Mouse (Mus musculus): ENCODE measurements around the gene Smyd3. TPM values are rescaled to one million over a fixed set of nuclear protein-coding genes. Genes with fewer than 3 reads are reported as not detected.
A peak's percentile ranks its signal among the peaks of the same experiment; 100 is the strongest.

Smyd3 gene
- polyA plus RNA-seq, 1 experiment from 2014 or later, result 13.7 TPM

DNA sequence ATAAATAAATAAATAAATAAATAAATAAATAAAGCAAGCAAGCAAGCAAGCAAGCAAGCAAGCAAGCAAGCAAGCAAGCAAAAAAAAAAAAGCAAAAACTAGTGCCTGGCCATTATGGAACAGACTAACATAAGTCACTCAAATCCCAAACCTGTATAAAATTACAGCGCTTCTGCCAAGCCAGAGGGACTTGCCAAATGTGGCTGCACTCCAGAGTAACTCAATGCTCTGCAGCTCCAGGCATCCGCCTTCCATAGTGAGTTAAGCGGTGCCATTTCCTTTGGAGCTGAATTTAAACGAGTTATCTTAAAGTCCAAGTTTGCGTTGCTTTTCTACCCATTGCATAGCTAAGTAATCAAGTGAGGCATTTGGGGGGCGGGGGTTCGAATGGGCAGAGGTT lies 410.6 kb downstream of the Smyd3 start:
- no peak overlapping the region for H3K4me3 ChIP-seq
- peak; percentile 52; the same call in 1 of the 2 replicates for ATAC-seq
- no peaks in the 10 kb centered on the region for H3K9me3 ChIP-seq (replicated peaks)
- 39% methylated on average over 7 of the region's 7 CpGs for WGBS
- H3K9ac ChIP-seq, result no peak overlapping the region
- H3K27me3 ChIP-seq, result peaks cover 86% of the 10 kb centered on the region
- no peak overlapping the region for H3K27ac ChIP-seq
- H3K4me1 ChIP-seq, result peaks cover 34% of the 10 kb centered on the region
- H3K36me3 ChIP-seq (ENCODE audit: poor library complexity, severe bottlenecking), result no peaks in the 10 kb centered on the region
- no peak overlapping the region for H3K4me2 ChIP-seq

DNA sequence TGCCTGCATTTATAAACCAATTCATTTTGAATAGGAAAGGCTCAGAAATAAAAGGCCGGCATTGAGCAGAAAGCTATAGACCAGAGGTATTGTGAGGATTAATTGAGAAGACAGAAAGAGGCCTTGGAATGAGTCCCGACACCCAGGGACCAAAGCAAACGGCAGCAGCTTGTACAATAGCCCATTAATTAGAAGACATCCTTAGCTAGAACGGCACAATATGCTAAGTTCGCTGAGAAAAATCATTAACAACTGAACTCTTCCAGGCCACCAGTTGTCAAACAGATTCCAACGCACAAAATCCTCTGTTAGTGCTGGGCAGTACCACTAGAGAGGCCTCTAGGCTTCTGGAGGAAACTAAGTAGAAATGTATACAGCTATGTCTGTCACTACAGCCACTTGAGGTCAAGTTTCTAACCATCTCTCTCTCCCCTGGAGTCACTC lies 411.1 kb downstream of the Smyd3 start:
- Histone ChIP-seq H3K27me3 (peaks cover 85% of the 10 kb centered on the region), H3K9me3 (replicated peaks) (no peaks in the 10 kb centered on the region), H3K9ac (no peak overlapping the region), H3K36me3 (ENCODE audit: poor library complexity, severe bottlenecking) (no peaks in the 10 kb centered on the region), H3K4me3 (0 out of 2 replicates have a peak overlapping the region, but pooled peaks have one; percentile 0), H3K4me2 (peak overlapping the region; percentile 47), H3K27ac (no peak overlapping the region), H3K4me1 (peaks cover 34% of the 10 kb centered on the region)
- WGBS, result 4% methylated on average over 6 of the region's 6 CpGs
- peak; percentile 81 for ATAC-seq

DNA sequence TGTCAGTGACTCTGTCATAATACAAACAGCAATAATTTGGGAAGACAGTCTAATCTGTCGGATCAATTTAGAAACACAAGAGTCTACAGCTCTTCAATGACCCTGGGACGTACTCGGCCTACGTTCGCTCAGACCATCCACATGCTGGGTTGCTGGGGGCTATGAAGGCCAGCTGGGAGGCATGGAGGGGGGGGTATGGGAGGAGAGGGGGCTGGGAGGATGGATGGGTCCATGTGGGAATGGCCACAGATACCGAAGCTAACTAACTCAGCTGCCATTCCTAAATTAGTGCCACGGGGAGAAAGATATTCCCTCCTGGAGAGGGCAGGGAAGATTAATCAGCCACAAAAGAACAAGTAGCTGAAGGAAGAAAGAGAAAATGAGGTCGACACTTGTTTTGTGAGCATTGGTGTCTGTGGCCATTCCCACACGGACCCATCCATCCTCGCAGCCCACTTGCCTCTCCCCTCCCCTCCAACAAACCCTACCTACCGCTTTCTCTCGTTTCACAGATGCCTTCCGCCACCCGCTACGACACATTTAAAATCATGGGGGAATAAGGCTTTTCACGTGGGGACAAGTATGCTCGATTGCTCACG lies 411.6 kb downstream of the Smyd3 start:
- Histone ChIP-seq H3K36me3 (ENCODE audit: poor library complexity, severe bottlenecking) (no peaks in the 10 kb centered on the region), H3K9me3 (replicated peaks) (no peaks in the 10 kb centered on the region), H3K27me3 (peaks cover 85% of the 10 kb centered on the region), H3K27ac (no peak overlapping the region), H3K4me3 (0 out of 2 replicates have a peak overlapping the region, but pooled peaks have one; percentile 0), H3K9ac (no peak overlapping the region), H3K4me1 (peaks cover 34% of the 10 kb centered on the region), H3K4me2 (peak overlapping the region; percentile 47)
- peak; percentile 68 for ATAC-seq
- 8% methylated on average over 18 of the region's 18 CpGs for WGBS

DNA sequence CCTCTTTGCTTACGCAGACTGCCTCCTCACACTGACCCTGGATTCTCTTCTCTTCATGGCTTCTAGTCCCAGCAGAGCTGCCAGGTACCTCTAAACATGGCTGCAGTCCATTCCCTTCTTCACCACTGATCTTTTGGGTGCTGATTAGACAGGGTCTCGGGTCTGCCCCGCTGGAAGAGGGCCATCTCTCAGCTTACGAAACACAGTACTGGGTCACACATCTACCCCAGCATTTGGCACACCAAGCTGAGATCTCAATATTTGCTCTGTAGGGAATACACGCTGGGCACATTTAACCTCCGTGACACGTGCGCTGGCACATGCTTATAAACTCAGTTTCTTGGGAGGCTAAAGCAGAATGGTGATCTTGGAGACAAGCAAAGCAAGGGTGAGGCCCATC lies 413.4 kb downstream of the Smyd3 start:
- ATAC-seq, result no peak
- no peak overlapping the region for H3K4me3 ChIP-seq
- no peak overlapping the region for H3K9ac ChIP-seq
- no peak overlapping the region for H3K27ac ChIP-seq
- WGBS, result 93% methylated on average over 8 of the region's 8 CpGs
- H3K4me1 ChIP-seq, result peaks cover 34% of the 10 kb centered on the region
- H3K27me3 ChIP-seq, result peaks cover 82% of the 10 kb centered on the region
- H3K36me3 ChIP-seq (ENCODE audit: poor library complexity, severe bottlenecking), result no peaks in the 10 kb centered on the region
- no peaks in the 10 kb centered on the region for H3K9me3 ChIP-seq (replicated peaks)
- no peak overlapping the region for H3K4me2 ChIP-seq

DNA sequence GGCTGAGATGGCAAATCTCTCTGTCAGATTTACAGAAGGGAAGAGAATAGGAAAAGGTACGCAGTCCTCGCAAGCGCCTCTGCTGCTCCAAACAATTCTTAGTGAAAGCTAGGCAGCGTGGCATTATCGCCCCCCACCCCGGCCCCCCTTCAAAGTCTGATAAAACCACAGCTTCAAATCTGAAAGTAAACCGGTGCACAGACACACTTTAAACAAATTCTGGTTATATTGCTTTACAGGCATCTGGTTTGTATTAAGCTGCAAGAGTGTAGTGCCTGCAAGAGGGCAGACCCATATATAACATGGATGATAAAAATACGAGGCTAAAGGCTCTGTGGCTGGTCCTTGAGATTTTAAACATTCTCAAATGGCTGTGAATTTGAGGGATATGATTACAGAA lies 420.8 kb downstream of the Smyd3 start:
- no peak for ATAC-seq
- Histone ChIP-seq H3K27me3 (peaks cover 64% of the 10 kb centered on the region), H3K4me1 (no peaks in the 10 kb centered on the region), H3K9ac (no peak overlapping the region), H3K4me2 (no peak overlapping the region), H3K4me3 (no peak overlapping the region), H3K36me3 (ENCODE audit: poor library complexity, severe bottlenecking) (no peaks in the 10 kb centered on the region), H3K27ac (no peak overlapping the region), H3K9me3 (replicated peaks) (no peaks in the 10 kb centered on the region)
- 86% methylated on average over 8 of the region's 8 CpGs for WGBS

DNA sequence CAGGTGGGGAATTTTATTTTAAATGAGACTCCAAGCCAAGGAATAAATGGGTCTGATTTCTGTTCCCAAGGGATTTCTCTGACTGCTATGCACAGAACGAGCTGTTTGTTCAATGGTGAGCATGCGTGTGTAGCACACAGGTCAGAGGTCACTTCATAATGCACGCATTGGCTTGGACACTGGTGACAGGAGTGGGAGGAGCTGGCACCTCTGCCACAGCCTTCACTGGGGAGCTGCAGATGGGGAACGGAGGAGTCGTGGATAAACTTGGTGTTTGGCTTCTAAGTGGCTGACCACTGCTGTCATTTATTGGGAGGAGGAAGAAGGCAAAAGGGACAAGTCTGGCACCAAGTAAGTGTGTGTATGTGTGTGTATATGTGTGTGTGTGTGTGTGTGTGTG lies 421.5 kb downstream of the Smyd3 start:
- H3K27me3 ChIP-seq, result peaks cover 59% of the 10 kb centered on the region
- peaks cover under 1% of the 10 kb centered on the region for H3K4me1 ChIP-seq
- no peak for ATAC-seq
- H3K27ac ChIP-seq, result no peak overlapping the region
- H3K4me3 ChIP-seq, result no peak overlapping the region
- H3K36me3 ChIP-seq (ENCODE audit: poor library complexity, severe bottlenecking), result no peaks in the 10 kb centered on the region
- H3K4me2 ChIP-seq, result no peak overlapping the region
- 58% methylated on average over 5 of the region's 5 CpGs for WGBS
- no peaks in the 10 kb centered on the region for H3K9me3 ChIP-seq (replicated peaks)
- H3K9ac ChIP-seq, result no peak overlapping the region

DNA sequence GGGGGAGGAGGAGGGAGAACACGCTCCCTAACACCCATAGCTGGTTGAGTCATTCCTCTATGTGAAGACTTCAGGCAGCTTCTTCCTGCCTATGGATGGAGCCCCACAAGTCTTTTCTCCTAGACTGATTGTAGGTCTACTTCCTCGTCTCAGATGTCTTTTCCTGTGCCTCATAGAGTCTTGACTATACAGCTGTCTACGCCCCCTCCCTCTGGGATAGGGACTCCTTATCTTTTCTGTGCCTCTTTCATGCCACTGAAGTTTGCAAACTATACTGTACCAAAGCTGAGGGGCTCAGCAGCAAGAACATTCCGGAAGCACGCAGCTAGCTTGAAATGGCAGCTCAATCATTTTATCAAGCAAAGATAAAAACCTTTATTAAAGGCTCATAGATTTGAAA lies 428.7 kb downstream of the Smyd3 start:
- WGBS, result 89% methylated on average over 5 of the region's 5 CpGs
- H3K9ac ChIP-seq, result no peak overlapping the region

DNA sequence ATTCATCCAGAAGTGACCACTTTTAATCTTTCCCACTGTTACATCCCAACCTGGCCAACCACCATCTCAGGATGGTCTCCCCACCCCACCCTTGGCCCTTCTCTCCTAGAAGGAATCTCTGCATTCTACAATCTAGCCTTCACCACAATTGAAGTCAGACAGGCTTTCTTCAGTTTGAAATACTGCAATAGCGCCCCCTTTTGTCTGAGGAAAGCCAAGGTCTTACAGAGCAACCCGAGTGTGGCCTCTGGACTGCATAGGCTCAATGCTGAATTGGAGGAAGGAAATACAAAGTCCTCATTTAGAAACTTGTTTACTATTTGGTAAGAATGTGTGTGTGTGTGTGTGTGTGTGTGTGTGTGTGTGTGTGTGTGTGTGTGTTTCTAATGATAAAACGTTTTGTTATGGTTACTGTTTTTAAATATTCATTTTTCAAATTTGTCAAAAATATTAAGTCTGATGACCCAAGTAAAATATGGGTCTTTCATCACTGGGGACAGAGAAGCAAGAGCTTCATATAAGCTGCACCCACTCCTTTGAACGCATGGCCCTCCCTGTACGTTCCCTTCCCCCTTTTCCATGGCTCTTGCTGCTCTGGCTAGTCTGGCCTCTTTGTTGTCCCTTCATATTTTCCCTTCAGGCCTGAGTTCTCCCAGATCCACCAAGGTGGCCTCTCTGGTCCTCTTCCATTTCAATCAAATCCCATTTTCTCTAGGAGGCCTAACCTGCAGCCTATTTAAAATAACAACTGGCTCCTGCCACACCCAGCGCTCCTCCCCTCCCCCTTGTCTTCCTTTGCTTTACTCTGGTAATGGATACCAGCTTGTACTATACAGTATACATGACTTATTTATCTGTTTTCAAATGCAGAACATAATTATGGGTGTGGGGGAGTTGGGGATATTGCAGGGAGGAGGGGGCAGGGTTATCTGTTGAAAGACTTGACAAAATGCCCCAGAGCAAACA lies 430.5 kb downstream of the Smyd3 start:
- no peaks in the 10 kb centered on the region for H3K9me3 ChIP-seq (replicated peaks)
- no peak for ATAC-seq
- H3K4me3 ChIP-seq, result no peak overlapping the region
- H3K4me1 ChIP-seq, result peaks cover 5% of the 10 kb centered on the region
- WGBS, result 67% methylated on average over 6 of the region's 6 CpGs
- no peak overlapping the region for H3K9ac ChIP-seq
- no peak overlapping the region for H3K27ac ChIP-seq
- no peak overlapping the region for H3K4me2 ChIP-seq
- peaks cover 2% of the 10 kb centered on the region; the same call in 1 of the 2 replicates for H3K27me3 ChIP-seq
- H3K36me3 ChIP-seq (ENCODE audit: poor library complexity, severe bottlenecking), result no peaks in the 10 kb centered on the region

More for the DNA sequence above, 428.7 kb downstream of the Smyd3 start:
- H3K9me3 ChIP-seq (replicated peaks), result no peaks in the 10 kb centered on the region
- H3K4me3 ChIP-seq, result no peak overlapping the region
- H3K4me1 ChIP-seq, result peaks cover 5% of the 10 kb centered on the region
- H3K27ac ChIP-seq, result no peak overlapping the region
- H3K36me3 ChIP-seq (ENCODE audit: poor library complexity, severe bottlenecking), result no peaks in the 10 kb centered on the region
- no peak for ATAC-seq
- peaks cover 14% of the 10 kb centered on the region; the same call in 1 of the 2 replicates for H3K27me3 ChIP-seq
- H3K4me2 ChIP-seq, result no peak overlapping the region

DNA sequence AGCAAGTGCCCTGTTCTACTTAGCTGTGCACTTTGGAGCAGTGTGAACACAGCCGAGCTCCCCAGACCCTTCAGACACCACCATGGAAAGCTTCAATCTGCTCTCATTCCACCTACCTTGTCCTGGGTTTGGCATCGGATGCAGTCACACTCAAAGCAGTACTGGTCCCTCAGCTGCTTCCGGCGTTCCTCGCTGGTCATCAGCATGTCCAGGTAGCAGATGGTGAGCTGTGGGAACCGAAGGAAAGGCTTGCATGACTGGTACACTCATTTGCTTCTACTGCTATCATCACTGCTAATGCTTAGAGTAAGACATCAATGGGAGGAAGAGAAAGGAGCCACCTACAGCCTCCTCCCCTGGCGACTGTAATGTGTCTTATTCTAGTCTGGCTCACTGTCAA lies 431.6 kb downstream of the Smyd3 start:
- no peak for ATAC-seq
- no peaks in the 10 kb centered on the region for H3K9me3 ChIP-seq (replicated peaks)
- H3K36me3 ChIP-seq (ENCODE audit: poor library complexity, severe bottlenecking), result no peaks in the 10 kb centered on the region
- no peaks in the 10 kb centered on the region; the same call in 1 of the 2 replicates for H3K27me3 ChIP-seq
- H3K9ac ChIP-seq, result no peak overlapping the region
- no peak overlapping the region for H3K4me3 ChIP-seq
- H3K27ac ChIP-seq, result no peak overlapping the region
- 94% methylated on average over 7 of the region's 7 CpGs for WGBS
- peaks cover 3% of the 10 kb centered on the region for H3K4me1 ChIP-seq
- no peak overlapping the region for H3K4me2 ChIP-seq

DNA sequence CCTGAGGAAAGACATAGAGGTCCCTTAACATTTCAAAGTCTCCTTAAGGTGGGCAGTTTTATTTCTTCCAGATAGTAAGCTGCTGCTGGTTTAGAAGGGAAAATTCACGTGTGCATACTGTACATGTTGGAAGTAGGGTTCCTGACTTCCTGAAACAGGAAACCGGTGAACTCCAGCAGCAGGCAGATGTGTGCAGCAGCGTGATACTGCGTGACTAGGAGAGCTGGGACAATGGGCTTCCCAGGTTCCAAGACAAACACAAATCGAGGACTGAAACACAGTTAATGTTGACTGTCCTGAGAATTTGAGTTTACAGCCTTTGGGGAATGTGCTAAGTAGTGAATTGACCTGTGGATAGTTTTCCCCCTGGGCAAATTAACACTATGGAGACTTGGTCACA lies 434.7 kb downstream of the Smyd3 start:
- no peaks in the 10 kb centered on the region; the same call in 1 of the 2 replicates for H3K27me3 ChIP-seq
- no peak overlapping the region for H3K27ac ChIP-seq
- H3K4me2 ChIP-seq, result no peak overlapping the region
- H3K9ac ChIP-seq, result no peak overlapping the region
- WGBS, result 78% methylated on average over 5 of the region's 5 CpGs
- H3K36me3 ChIP-seq (ENCODE audit: poor library complexity, severe bottlenecking), result no peaks in the 10 kb centered on the region
- no peaks in the 10 kb centered on the region for H3K4me1 ChIP-seq
- no peak overlapping the region for H3K4me3 ChIP-seq
- no peak for ATAC-seq
- no peaks in the 10 kb centered on the region for H3K9me3 ChIP-seq (replicated peaks)

DNA sequence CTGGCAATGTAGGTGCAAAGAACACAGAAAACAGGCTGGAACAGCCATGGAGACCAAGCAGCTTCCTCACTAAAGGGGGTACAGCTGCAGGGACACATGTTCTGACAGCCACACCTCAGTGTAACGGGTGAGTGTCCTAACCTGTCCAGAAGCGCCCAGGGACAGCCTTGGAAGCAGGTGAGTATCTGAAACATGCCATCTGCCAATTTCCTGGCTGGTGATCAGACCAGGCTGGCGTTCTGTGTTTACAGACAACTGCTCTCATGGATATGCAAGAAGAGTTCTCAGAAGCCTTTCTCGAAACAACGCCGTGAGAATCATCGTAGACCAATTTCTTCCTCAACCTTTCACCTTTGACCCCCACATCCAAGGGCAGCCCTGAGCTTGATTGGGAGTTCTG lies 444.0 kb downstream of the Smyd3 start:
- H3K36me3 ChIP-seq (ENCODE audit: poor library complexity, severe bottlenecking), result no peaks in the 10 kb centered on the region
- WGBS, result 85% methylated on average over 7 of the region's 7 CpGs
- peaks cover 47% of the 10 kb centered on the region for H3K27me3 ChIP-seq
- H3K4me3 ChIP-seq, result no peak overlapping the region
- H3K4me2 ChIP-seq, result no peak overlapping the region
- no peak for ATAC-seq
- H3K4me1 ChIP-seq, result peaks cover 16% of the 10 kb centered on the region
- no peaks in the 10 kb centered on the region for H3K9me3 ChIP-seq (replicated peaks)
- no peak overlapping the region for H3K27ac ChIP-seq
- H3K9ac ChIP-seq, result no peak overlapping the region

DNA sequence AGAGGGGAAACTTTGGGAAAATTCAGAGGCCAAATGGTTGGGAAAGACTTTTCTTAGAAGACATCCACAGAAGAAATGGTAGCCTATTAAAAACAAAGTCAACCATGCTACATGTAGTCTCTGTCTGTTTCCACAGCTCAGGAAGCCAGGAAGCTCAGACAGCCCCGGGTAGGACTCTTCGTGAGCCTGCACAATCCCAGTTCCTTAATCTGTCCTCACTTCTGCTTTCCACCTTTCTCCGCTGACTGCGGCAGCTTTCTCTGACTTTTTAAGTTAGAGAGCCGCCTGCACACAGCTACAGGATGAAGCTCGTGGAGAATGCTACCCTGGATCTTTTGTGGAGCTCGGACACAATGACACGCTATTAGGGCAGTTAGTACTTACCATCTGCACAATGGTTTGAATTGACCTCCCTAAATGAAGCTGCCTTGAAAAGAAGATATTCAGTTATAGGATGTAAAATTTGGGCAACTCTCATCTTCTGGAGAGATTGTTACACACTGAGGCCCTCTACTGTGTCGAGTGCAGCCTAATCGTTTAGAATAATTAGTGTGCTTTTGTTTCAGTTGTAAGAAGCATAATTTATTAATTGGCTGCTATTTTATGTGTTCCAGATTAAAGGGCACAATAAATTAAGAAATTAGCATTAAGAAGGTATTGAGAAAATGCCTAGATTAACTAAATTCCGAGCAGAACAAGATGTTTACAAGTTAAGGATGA lies 444.7 kb downstream of the Smyd3 start:
- ATAC-seq, result no peak
- H3K4me3 ChIP-seq, result no peak overlapping the region
- H3K9me3 ChIP-seq (replicated peaks), result no peaks in the 10 kb centered on the region
- 19% methylated on average over 11 of the region's 11 CpGs for WGBS
- H3K36me3 ChIP-seq (ENCODE audit: poor library complexity, severe bottlenecking), result no peaks in the 10 kb centered on the region
- H3K27me3 ChIP-seq, result peaks cover 47% of the 10 kb centered on the region
- H3K9ac ChIP-seq, result no peak overlapping the region
- H3K27ac ChIP-seq, result no peak overlapping the region
- peaks cover 16% of the 10 kb centered on the region for H3K4me1 ChIP-seq
- no peak overlapping the region for H3K4me2 ChIP-seq

All from forebrain, embryonic 13.5 days (tissue).